Mouse (Mus musculus) left cerebral cortex, postnatal 36 days (tissue): ENCODE results near the gene Casc4. TPM values are rescaled to one million over a fixed set of nuclear protein-coding genes. Genes with fewer than 3 reads are reported as not detected.
A peak's percentile ranks its signal among the peaks of the same experiment; 100 is the strongest.
"Not testable (repeated sequence)": the region's sequence is repeated elsewhere in the genome, so short reads cannot be mapped to it uniquely, and the experiment has no call there.

ENCODE experiments used
- DNase-seq, 2 experiments: peaks; one replicate each; pipeline ENCODE4 v3.0.0; 2021 to 2022; ENCODE audit warnings: low spot score in 2 of 2, mixed read lengths in 1 of 2
- intact Hi-C: fragments of 180-260 bp; cut with DNase I; formaldehyde crosslinking; loops from one replicate; pipeline ENCODE4 v1.15.1; 2025
- total RNA-seq, 2 experiments: library from RNA; stranded (reverse); gene quantifications; 2 replicates each; pipeline ENCODE4 v1.2.3; 2021

The Casc4 gene
- total RNA-seq, 2 experiments from 2014 or later, result 104 to 108 TPM

- no peak for DNase-seq
- intact Hi-C loops, result no loop called here
Observed at GRCm38 (mm10) chr2:121895261-121895660, 28.5 kb downstream of the Casc4 start.

GRCm38 (mm10) chr2:121896825-121897224 lies 30.1 kb downstream of the Casc4 start:
- no peak for DNase-seq
- intact Hi-C loops, result no loop called here

- intact Hi-C loops, result no loop called here
Observed at GRCm38 (mm10) chr2:121909975-121910374, 43.2 kb downstream of the Casc4 start.

GRCm38 (mm10) chr2:121916047-121916970 lies 49.5 kb downstream of the Casc4 start:
- DNase-seq, result no peak

More at GRCm38 (mm10) chr2:121909975-121910374, 43.2 kb downstream of the Casc4 start:
- no peak for DNase-seq

GRCm38 (mm10) chr2:121937624-121938023 lies 70.9 kb downstream of the Casc4 start:
- intact Hi-C loops, DNase-seq: not testable (repeated sequence)

More at GRCm38 (mm10) chr2:121916047-121916970, 49.5 kb downstream of the Casc4 start:
- intact Hi-C loops, result no loop called here

- intact Hi-C loops, result no loop called here
- DNase-seq, result no peak
Observed at GRCm38 (mm10) chr2:121943364-121943763, 76.6 kb downstream of the Casc4 start.

- no peak for DNase-seq
- intact Hi-C loops, result no loop called here
Observed at GRCm38 (mm10) chr2:121954971-121955656, 88.3 kb downstream of the Casc4 start.

- peak; percentile 93 to 94 for DNase-seq
- intact Hi-C loops, result no loop called here
Observed at GRCm38 (mm10) chr2:121955765-121956223, 89.0 kb downstream of the Casc4 start, which contains the start of the genes Ctdspl2 and Mageb3. Gene Ctdspl2 (plus strand): TSS chr2:121956001. Gene Mageb3 (minus strand): TSS chr2:121956092.

GRCm38 (mm10) chr2:121956224-121957018 lies 89.7 kb downstream of the Casc4 start:
- intact Hi-C loops, result no loop called here
- peak; percentile 96 to 97 for DNase-seq

- no peak for DNase-seq
- intact Hi-C loops, result no loop called here
Observed at GRCm38 (mm10) chr2:121957216-121957792, 90.5 kb downstream of the Casc4 start.

Other genes with a start within 250 kb of the Casc4 start
- 10 to 100 TPM; 49.4 to 55.2 TPM for gene Frmd5, start 59.9 kb upstream of the Casc4 start, total RNA-seq
- 10 to 100 TPM; 37.6 to 38.1 TPM for gene Ctdspl2, start 89.0 kb downstream of the Casc4 start, total RNA-seq
- gene Mageb3, start 89.1 kb downstream of the Casc4 start, total RNA-seq, result under 1 TPM in 1 of 2 experiments, not detected in 1; 0.27 TPM
- 10 to 100 TPM; 17.7 to 19.6 TPM for gene Eif3j1, start 161.6 kb downstream of the Casc4 start, total RNA-seq